Mouse (Mus musculus) midbrain, postnatal 0 days (tissue): ENCODE measurements around the gene Zc3h13. TPM values are rescaled to one million over a fixed set of nuclear protein-coding genes. Genes with fewer than 3 reads are reported as not detected.

Experiments used
- ATAC-seq: fragments of 200-750 bp; cut with Nextera tagmentation; 2 replicates; pipeline ENCODE4 v1.8.0; 2017; ENCODE audit warnings: moderate number of reproducible peaks, mild to moderate bottlenecking, moderate TSS enrichment, moderate library complexity; ENCODE audit not compliant: low FRiP score
- DNase-seq: peaks from one replicate; pipeline ENCODE4 v3.0.0-alpha.2; 2015; ENCODE audit warnings: low spot score
- H3K27ac ChIP-seq: fragments of 300-500 bp; sonication (generic); 2 replicates; pipeline ENCODE4 v1.5.1; 2014; ENCODE audit warnings: low read depth, mild to moderate bottlenecking, low read length, mixed read lengths
- H3K27me3 ChIP-seq: fragments of 300-500 bp; sonication (generic); 2 replicates; pipeline ENCODE4 v1.6.1; 2014; ENCODE audit warnings: low read length, control low read depth, mixed read lengths; ENCODE audit not compliant: insufficient read depth
- H3K36me3 ChIP-seq: fragments of 300-500 bp; sonication (generic); 2 replicates; pipeline ENCODE4 v1.6.1; 2014; ENCODE audit warnings: low read length, control low read depth, mixed read lengths; ENCODE audit not compliant: insufficient read depth
- H3K4me1 ChIP-seq: fragments of 300-500 bp; sonication (generic); 2 replicates; pipeline ENCODE4 v1.6.1; 2014; ENCODE audit warnings: mild to moderate bottlenecking, control low read depth, antibody characterized with exemption, low read length, mixed read lengths; ENCODE audit not compliant: insufficient read depth
- H3K4me2 ChIP-seq: fragments of 300-500 bp; sonication (generic); 2 replicates; pipeline ENCODE4 v1.6.1; 2014; ENCODE audit warnings: low read depth, mild to moderate bottlenecking, low read length, mixed read lengths; ENCODE audit not compliant: poor library complexity, severe bottlenecking
- H3K4me3 ChIP-seq: fragments of 300-500 bp; sonication (generic); 2 replicates; pipeline ENCODE4 v1.5.1; 2014; ENCODE audit warnings: low read depth, mild to moderate bottlenecking, low read length, moderate library complexity
- H3K9ac ChIP-seq: fragments of 300-500 bp; sonication (generic); replicated peaks from 2 replicates; pipeline ENCODE4 v1.6.1; 2014; ENCODE audit warnings: mild to moderate bottlenecking, low read length, moderate library complexity, mixed read lengths; ENCODE audit not compliant: poor library complexity, severe bottlenecking
- H3K9me3 ChIP-seq: fragments of 300-500 bp; sonication (generic); 2 replicates; pipeline ENCODE4 v1.6.1; 2016; ENCODE audit warnings: low read length, control low read depth
- CTCF ChIP-seq: IDR thresholded peaks from 2 replicates; pipeline ENCODE4 v1.5.1; 2016; ENCODE audit warnings: antibody characterized with exemption, mild to moderate bottlenecking
- WGBS: fragments of 180-500 bp; shearing (Covaris S2); extraction: QIAGEN DNeasy Blood & Tissue Kit; methylation state at CpG from one replicate; pipeline ENCODE4 v1.1.7; 2014; 5-methylcytosine and 5-hydroxymethylcytosine counted together
- polyA plus RNA-seq: library from polyadenylated mRNA; unstranded; fragments of >200 nt; fragmentation: Nextera tagmentation; extraction: Ambion mirVana; gene quantifications from 2 replicates; pipeline ENCODE4 v1.2.1, GENCODE M21; 2015
- total RNA-seq: library from RNA; depleted of rRNA; stranded (reverse); fragments of >200 nt; gene quantifications from 2 replicates; pipeline ENCODE4 v1.2.3, GENCODE M21; 2014

Zc3h13 gene
- total and polyA plus RNA-seq, 2 experiments from 2014 or later: 15.2 to 51.2 TPM

DNA sequence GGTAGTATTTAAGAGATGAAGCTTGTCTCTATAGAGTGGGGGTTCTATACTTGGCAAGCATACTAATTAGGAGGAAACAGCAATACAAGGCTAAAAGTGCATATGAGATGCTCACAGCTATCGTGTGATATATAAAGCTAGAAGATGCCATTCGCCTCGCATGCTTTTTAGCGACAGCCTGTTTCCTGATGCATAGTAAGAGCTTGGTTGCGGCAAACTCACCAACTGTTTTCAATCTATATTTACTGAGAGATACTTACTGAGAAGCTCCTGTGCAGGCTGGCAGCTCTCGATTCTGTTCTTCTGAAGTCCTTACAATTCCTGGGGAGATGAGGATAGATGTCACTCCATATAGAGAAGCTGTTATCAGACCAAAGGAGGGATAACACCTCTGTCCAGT, 4.5 kb upstream of the Zc3h13 start:
- Histone ChIP-seq H3K27ac (no peak overlapping the region), H3K27me3 (no peaks in the 10 kb centered on the region), H3K9me3 (no peaks in the 10 kb centered on the region), H3K4me2 (no peak overlapping the region), H3K9ac (no peak overlapping the region), H3K36me3 (no peaks in the 10 kb centered on the region), H3K4me1 (no peaks in the 10 kb centered on the region), H3K4me3 (no peak overlapping the region)
- DNase-seq (no peak), ATAC-seq (no peak)
- TF ChIP-seq CTCF: no peak
- WGBS: 84% methylated on average over 6 of the region's 6 CpGs

DNA sequence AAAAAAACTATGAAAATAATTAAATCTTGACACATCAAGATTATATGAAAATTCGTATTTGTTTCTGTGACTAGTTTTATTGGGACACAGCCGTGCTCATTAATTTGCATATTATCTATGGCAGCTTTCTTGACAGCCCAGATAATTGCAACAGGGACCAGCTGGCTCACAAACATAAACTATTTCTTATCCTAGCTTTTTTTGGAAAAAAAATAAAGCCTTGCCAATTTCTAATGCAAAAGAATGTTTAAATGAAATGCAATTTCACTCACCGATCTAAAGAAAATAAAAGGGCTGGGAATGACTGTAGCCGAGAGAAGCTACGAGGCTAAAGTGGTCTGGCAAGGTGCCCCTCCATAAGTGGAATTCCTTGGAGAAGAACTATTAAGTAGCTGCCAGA, 3.8 kb upstream of the Zc3h13 start:
- 77% methylated on average over 5 of the region's 5 CpGs for WGBS
- Histone ChIP-seq H3K4me2 (no peak overlapping the region), H3K27me3 (no peaks in the 10 kb centered on the region), H3K4me1 (no peaks in the 10 kb centered on the region), H3K36me3 (no peaks in the 10 kb centered on the region), H3K27ac (no peak overlapping the region), H3K9ac (no peak overlapping the region), H3K9me3 (no peaks in the 10 kb centered on the region), H3K4me3 (no peak overlapping the region)
- no peak for TF ChIP-seq CTCF
- ATAC-seq (no peak), DNase-seq (no peak)

DNA sequence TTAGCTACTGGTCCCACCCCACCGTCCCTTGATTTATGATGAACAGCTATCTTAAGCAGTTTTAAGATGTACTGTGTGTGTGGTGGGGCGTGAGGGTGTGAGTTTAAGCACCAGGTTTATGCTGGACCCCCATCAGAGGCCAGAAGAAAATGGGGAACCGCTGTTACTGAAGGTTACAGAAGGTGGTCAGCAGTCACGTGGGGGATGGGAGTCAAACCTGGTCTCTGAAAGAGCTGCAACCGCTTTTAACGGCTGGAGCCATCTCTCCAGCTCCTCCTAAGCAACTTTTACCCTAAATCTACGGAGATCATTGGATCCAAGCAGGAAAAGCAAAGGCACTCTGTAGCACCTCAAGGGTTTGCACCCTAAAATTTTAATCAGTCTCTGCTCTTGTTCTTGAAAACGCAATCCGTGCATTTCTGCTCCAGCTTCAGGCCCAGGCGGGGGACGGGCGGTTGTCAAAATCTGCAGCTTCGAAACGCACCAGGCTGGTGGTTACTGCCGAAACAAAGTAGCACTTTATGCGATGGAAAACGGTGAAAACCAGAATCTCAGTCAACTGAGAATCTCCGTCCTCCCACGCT, 472 bp upstream of the Zc3h13 start:
- WGBS: 6% methylated on average over 19 of the region's 19 CpGs
- Histone ChIP-seq H3K4me2 (peak overlapping the region; percentile 73), H3K27me3 (no peaks in the 10 kb centered on the region), H3K9me3 (no peaks in the 10 kb centered on the region), H3K36me3 (no peaks in the 10 kb centered on the region), H3K9ac (peak overlapping the region; percentile 87), H3K4me3 (peak overlapping the region; percentile 90), H3K4me1 (no peaks in the 10 kb centered on the region), H3K27ac (peak overlapping the region; percentile 87)
- peak; percentile 44 for DNase-seq
- ATAC-seq: peak; percentile 35
- TF ChIP-seq CTCF: no peak

DNA sequence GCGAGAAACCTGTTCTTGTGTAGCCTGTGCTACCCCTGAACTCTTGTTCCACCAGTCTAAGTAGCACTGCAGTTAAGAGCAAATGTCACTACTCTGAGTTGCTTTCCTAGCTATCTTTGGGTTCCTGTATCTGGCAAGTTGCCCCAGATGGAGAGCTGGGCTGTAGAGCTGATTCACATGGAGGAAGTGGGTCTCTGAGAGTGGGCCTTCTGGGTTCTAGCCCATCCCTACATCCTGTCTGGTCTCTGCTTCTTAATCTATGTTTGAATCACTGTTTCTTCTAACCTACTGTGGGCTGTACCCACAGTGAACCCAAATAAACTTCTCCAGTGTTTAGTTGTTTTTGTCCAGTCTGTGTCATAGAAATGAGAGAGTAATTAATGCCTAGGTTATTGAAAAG, 16.9 kb downstream of the Zc3h13 start:
- H3K36me3 ChIP-seq: no peaks in the 10 kb centered on the region
- H3K27ac ChIP-seq: no peak overlapping the region
- no peak for TF ChIP-seq CTCF
- no peaks in the 10 kb centered on the region for H3K4me1 ChIP-seq
- H3K9ac ChIP-seq: no peak overlapping the region
- WGBS: 98% methylated on average over 1 of the region's 1 CpGs
- no peak for ATAC-seq
- H3K4me2 ChIP-seq: no peak overlapping the region
- no peak for DNase-seq
- H3K9me3 ChIP-seq: no peaks in the 10 kb centered on the region
- H3K4me3 ChIP-seq: no peak overlapping the region
- no peaks in the 10 kb centered on the region for H3K27me3 ChIP-seq

DNA sequence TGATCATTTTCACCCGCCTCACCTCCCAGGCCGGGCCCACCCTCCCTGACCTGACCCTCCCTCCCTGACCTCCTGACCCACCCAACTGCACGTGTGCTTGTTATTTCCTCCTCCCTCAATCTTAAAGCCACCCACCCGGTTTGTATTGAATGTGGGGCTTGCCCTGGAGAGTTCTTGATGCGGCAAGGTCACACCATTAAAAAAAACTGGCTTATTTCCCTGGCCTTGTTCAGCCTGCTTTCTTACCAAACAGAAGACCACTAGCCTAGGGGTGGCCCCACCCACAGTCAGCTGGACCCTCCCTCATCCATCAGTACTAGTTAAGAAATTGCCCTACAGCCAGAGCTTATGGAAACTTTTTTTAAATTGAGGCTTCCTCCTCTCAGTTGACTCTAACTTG, 19.6 kb downstream of the Zc3h13 start:
- no peak overlapping the region for H3K27ac ChIP-seq
- H3K27me3 ChIP-seq: no peaks in the 10 kb centered on the region
- no peak overlapping the region for H3K4me2 ChIP-seq
- H3K4me3 ChIP-seq: no peak overlapping the region
- DNase-seq (no peak), ATAC-seq (no peak)
- H3K36me3 ChIP-seq: no peaks in the 10 kb centered on the region
- H3K9me3 ChIP-seq: no peaks in the 10 kb centered on the region
- TF ChIP-seq CTCF: no peak
- WGBS: 58% methylated on average over 5 of the region's 5 CpGs
- no peak overlapping the region for H3K9ac ChIP-seq
- H3K4me1 ChIP-seq: no peaks in the 10 kb centered on the region

DNA sequence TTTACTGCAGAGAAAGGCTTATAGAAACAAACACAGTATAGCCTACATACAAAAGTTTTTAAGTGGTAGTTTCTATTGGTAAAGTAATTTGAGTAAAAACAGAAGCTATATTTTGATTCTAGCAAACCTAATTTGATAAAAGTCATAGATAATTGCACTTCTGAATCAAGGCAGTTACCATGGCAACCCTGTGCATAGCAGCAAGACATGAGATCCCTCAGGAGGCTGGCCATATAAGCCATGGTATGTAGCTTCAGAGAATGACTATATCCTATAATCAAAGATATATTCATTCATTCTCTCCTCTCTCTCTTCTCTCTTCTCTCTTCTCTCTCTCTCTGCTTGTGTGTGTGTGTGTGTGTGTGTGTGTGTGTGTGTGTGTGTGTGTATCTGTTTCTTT, 23.7 kb downstream of the Zc3h13 start:
- H3K36me3 ChIP-seq: no peaks in the 10 kb centered on the region
- ATAC-seq (no peak), DNase-seq (peak; percentile 54)
- H3K27me3 ChIP-seq: no peaks in the 10 kb centered on the region
- no peaks in the 10 kb centered on the region for H3K9me3 ChIP-seq
- H3K4me1 ChIP-seq: no peaks in the 10 kb centered on the region
- no peak overlapping the region for H3K9ac ChIP-seq
- TF ChIP-seq CTCF: no peak
- no peak overlapping the region for H3K4me3 ChIP-seq
- H3K27ac ChIP-seq: no peak overlapping the region
- H3K4me2 ChIP-seq: no peak overlapping the region
